Mouse (Mus musculus) liver, adult 2 months (tissue): ENCODE results near the gene Haghl.

Source experiments
- CTCF ChIP-seq: fragments of 200-500 bp; IDR thresholded peaks from 2 replicates; pipeline ENCODE4 v1.5.1; 2011; ENCODE audit warnings: low read depth, low read length, control low read depth
- POLR2A ChIP-seq: fragments of 200-500 bp; IDR thresholded peaks from 2 replicates; pipeline ENCODE4 v1.6.1; 2011; ENCODE audit warnings: low read length, control low read depth; ENCODE audit not compliant: insufficient read depth; ENCODE audit errors: extremely low read depth

DNA sequence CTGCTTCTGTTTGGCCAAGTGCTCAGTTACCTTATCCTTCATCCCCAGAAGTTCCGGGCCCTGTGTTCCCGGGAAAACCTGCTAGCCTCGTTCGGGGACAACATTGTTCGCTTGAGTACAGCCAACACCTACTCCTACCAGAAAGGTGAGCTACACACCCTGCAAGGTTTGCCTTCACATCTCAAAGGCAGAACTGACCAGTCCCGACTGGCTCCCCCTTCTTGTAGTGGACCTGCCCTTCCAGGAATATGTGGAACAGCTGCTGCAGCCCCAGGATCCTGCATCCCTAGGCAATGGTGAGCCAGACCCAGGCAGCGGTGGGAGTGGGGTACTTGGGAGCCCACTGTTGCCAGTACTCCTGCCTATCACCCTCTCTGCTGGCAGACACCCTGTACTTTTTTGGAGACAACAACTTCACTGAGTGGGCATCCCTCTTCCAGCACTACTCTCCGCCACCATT, 44.1 kb upstream of the Haghl start:
- TF ChIP-seq CTCF (no peak), POLR2A (no peak)
